Mouse (Mus musculus): ENCODE results near the gene Itgb2l. TPM values are rescaled to one million over a fixed set of nuclear protein-coding genes. Genes with fewer than 3 reads are reported as not detected.
A peak's percentile ranks its signal among the peaks of the same experiment; 100 is the strongest.

Gene Itgb2l
- polyA plus RNA-seq, 1 experiment from 2014 or later, result 0.23 TPM

GRCm38 (mm10) chr16:96384741-96385140 is 58.7 kb downstream of the Itgb2l start:
- Histone ChIP-seq H3K27ac (replicated peaks) (no peak overlapping the region), H3K4me1 (replicated peaks; ENCODE audit: control insufficient read depth, insufficient read depth) (no peaks in the 10 kb centered on the region), H3K36me3 (ENCODE audit: control insufficient read depth, insufficient read depth, low read length) (no peaks in the 10 kb centered on the region), H3K4me2 (replicated peaks; ENCODE audit: low read depth) (no peak overlapping the region), H3K4me3 (ENCODE audit: low read depth, low read length) (no peak overlapping the region), H3K9ac (ENCODE audit: low read length) (no peak overlapping the region), H3K27me3 (ENCODE audit: control insufficient read depth, insufficient read depth, low read length) (no peaks in the 10 kb centered on the region), H3K9me3 (ENCODE audit: control insufficient read depth, low read length) (no peaks in the 10 kb centered on the region)
- DNase-seq (ENCODE audit: low spot score), result no peak
- no peak for ATAC-seq (ENCODE audit: low FRiP score, low TSS enrichment)
- TF ChIP-seq EP300 (optimal IDR thresholded peaks at IDR 0.05) (no peak), CTCF (IDR thresholded peaks at IDR 0.05; ENCODE audit: low read depth) (no peak)

- Histone ChIP-seq H3K4me1 (replicated peaks; ENCODE audit: control insufficient read depth, insufficient read depth) (no peaks in the 10 kb centered on the region), H3K9ac (ENCODE audit: low read length) (no peak overlapping the region), H3K36me3 (ENCODE audit: control insufficient read depth, insufficient read depth, low read length) (no peaks in the 10 kb centered on the region), H3K27me3 (ENCODE audit: control insufficient read depth, insufficient read depth, low read length) (no peaks in the 10 kb centered on the region), H3K4me2 (replicated peaks; ENCODE audit: low read depth) (no peak overlapping the region), H3K27ac (replicated peaks) (peak overlapping the region; percentile 24; the same call in 1 of the 2 replicates), H3K4me3 (ENCODE audit: low read depth, low read length) (no peak overlapping the region), H3K9me3 (ENCODE audit: control insufficient read depth, low read length) (no peaks in the 10 kb centered on the region)
- peak; percentile 92 for ATAC-seq (ENCODE audit: low FRiP score, low TSS enrichment)
- no peak for TF ChIP-seq CTCF (IDR thresholded peaks at IDR 0.05; ENCODE audit: low read depth)
- no peak for TF ChIP-seq EP300 (optimal IDR thresholded peaks at IDR 0.05)
- 46% methylated on average over 5 of the region's 5 CpGs for WGBS
- DNase-seq (ENCODE audit: low spot score), result peak; percentile 67
Measured at GRCm38 (mm10) chr16:96382496-96383181, 60.8 kb downstream of the Itgb2l start.

- no peaks in the 10 kb centered on the region for H3K27me3 ChIP-seq (ENCODE audit: control insufficient read depth, insufficient read depth, low read length)
- H3K4me2 ChIP-seq (replicated peaks; ENCODE audit: low read depth), result no peak overlapping the region
- no peaks in the 10 kb centered on the region for H3K4me1 ChIP-seq (replicated peaks; ENCODE audit: control insufficient read depth, insufficient read depth)
- ATAC-seq (ENCODE audit: low FRiP score, low TSS enrichment) (no peak), DNase-seq (ENCODE audit: low spot score) (no peak)
- H3K36me3 ChIP-seq (ENCODE audit: control insufficient read depth, insufficient read depth, low read length), result no peaks in the 10 kb centered on the region
- 0 out of 2 replicates have a peak overlapping the region, but pooled peaks have one; percentile 35 for H3K27ac ChIP-seq (replicated peaks)
- H3K9me3 ChIP-seq (ENCODE audit: control insufficient read depth, low read length), result no peaks in the 10 kb centered on the region
- 87% methylated on average over 12 of the region's 12 CpGs for WGBS
- TF ChIP-seq EP300 (optimal IDR thresholded peaks at IDR 0.05) (no peak), CTCF (IDR thresholded peaks at IDR 0.05; ENCODE audit: low read depth) (no peak)
- no peak overlapping the region for H3K9ac ChIP-seq (ENCODE audit: low read length)
- H3K4me3 ChIP-seq (ENCODE audit: low read depth, low read length), result no peak overlapping the region
Measured at GRCm38 (mm10) chr16:96381435-96381834, 62.0 kb downstream of the Itgb2l start.

- no peak for DNase-seq (ENCODE audit: low spot score)
- Histone ChIP-seq H3K36me3 (ENCODE audit: control insufficient read depth, insufficient read depth, low read length) (no peaks in the 10 kb centered on the region), H3K4me3 (ENCODE audit: low read depth, low read length) (no peak overlapping the region), H3K27ac (replicated peaks) (no peak overlapping the region), H3K4me1 (replicated peaks; ENCODE audit: control insufficient read depth, insufficient read depth) (no peaks in the 10 kb centered on the region), H3K27me3 (ENCODE audit: control insufficient read depth, insufficient read depth, low read length) (no peaks in the 10 kb centered on the region), H3K9me3 (ENCODE audit: control insufficient read depth, low read length) (no peaks in the 10 kb centered on the region), H3K4me2 (replicated peaks; ENCODE audit: low read depth) (no peak overlapping the region), H3K9ac (ENCODE audit: low read length) (no peak overlapping the region)
- ATAC-seq (ENCODE audit: low FRiP score, low TSS enrichment), result no peak
- 87% methylated on average over 10 of the region's 10 CpGs for WGBS
- no peak for TF ChIP-seq EP300 (optimal IDR thresholded peaks at IDR 0.05)
- TF ChIP-seq CTCF (IDR thresholded peaks at IDR 0.05; ENCODE audit: low read depth), result no peak
Measured at GRCm38 (mm10) chr16:96378111-96378510, 65.3 kb downstream of the Itgb2l start.

GRCm38 (mm10) chr16:96376342-96376741 is 67.1 kb downstream of the Itgb2l start:
- ATAC-seq (ENCODE audit: low FRiP score, low TSS enrichment) (peak; percentile 46; the same call in 1 of the 2 replicates), DNase-seq (ENCODE audit: low spot score) (peak; percentile 74)
- Histone ChIP-seq H3K9me3 (ENCODE audit: control insufficient read depth, low read length) (no peaks in the 10 kb centered on the region), H3K4me1 (replicated peaks; ENCODE audit: control insufficient read depth, insufficient read depth) (no peaks in the 10 kb centered on the region), H3K36me3 (ENCODE audit: control insufficient read depth, insufficient read depth, low read length) (no peaks in the 10 kb centered on the region), H3K27me3 (ENCODE audit: control insufficient read depth, insufficient read depth, low read length) (no peaks in the 10 kb centered on the region), H3K4me3 (ENCODE audit: low read depth, low read length) (no peak overlapping the region), H3K27ac (replicated peaks) (no peak overlapping the region), H3K9ac (ENCODE audit: low read length) (no peak overlapping the region), H3K4me2 (replicated peaks; ENCODE audit: low read depth) (no peak overlapping the region)
- TF ChIP-seq EP300 (optimal IDR thresholded peaks at IDR 0.05) (no peak), CTCF (IDR thresholded peaks at IDR 0.05; ENCODE audit: low read depth) (no peak)
- WGBS, result 8% methylated on average over 7 of the region's 7 CpGs

GRCm38 (mm10) chr16:96375538-96375937 is 67.9 kb downstream of the Itgb2l start:
- H3K9ac ChIP-seq (ENCODE audit: low read length), result no peak overlapping the region
- TF ChIP-seq CTCF (IDR thresholded peaks at IDR 0.05; ENCODE audit: low read depth), result no peak
- no peak for TF ChIP-seq EP300 (optimal IDR thresholded peaks at IDR 0.05)
- ATAC-seq (ENCODE audit: low FRiP score, low TSS enrichment), result peak; percentile 93
- H3K27me3 ChIP-seq (ENCODE audit: control insufficient read depth, insufficient read depth, low read length), result no peaks in the 10 kb centered on the region
- peak; percentile 85 for DNase-seq (ENCODE audit: low spot score)
- H3K9me3 ChIP-seq (ENCODE audit: control insufficient read depth, low read length), result no peaks in the 10 kb centered on the region
- H3K36me3 ChIP-seq (ENCODE audit: control insufficient read depth, insufficient read depth, low read length), result no peaks in the 10 kb centered on the region
- WGBS, result 62% methylated on average over 7 of the region's 7 CpGs
- H3K4me1 ChIP-seq (replicated peaks; ENCODE audit: control insufficient read depth, insufficient read depth), result no peaks in the 10 kb centered on the region
- H3K4me3 ChIP-seq (ENCODE audit: low read depth, low read length), result no peak overlapping the region
- H3K4me2 ChIP-seq (replicated peaks; ENCODE audit: low read depth), result no peak overlapping the region
- no peak overlapping the region for H3K27ac ChIP-seq (replicated peaks)

Measured in stomach, postnatal 0 days (tissue).